Mouse (Mus musculus): ENCODE measurements at regions not wholly inside any gene's neighbourhood (a gene's known extent, or its start where the extent isn't known, plus 50 kb on each side); places are given as distances from the start of the nearest gene placed in this dataset.
A peak's percentile ranks its signal among the peaks of the same experiment; 100 is the strongest.

DNA sequence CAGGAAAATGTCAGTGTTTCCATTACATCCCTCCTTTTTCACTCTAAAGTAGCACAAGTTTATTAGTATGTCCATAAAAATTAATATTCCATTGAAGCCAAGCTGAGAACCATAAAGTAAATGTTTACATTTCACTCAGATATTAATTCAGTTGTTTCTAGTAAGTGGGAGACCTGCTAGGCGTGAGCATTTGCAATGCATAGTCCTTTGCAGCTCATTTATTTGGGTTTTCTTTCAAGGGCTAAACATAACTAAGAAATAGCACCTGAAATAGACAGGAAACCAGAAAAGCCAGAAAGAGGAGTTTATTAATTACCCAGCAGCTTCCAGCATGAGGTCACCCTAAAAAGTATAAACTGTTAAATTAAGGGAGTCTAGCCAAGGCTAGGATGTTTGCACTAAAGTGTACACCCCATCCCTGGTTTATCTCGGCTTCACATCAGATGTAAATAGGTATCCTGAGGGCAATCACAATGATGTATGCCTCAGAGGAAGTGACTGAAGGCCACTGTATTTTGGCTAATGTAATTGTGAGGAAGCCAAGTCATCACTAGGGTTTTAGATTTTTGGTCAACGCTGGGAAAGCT is 88.8 kb upstream of the Slc5a12 start:
- no peak for ATAC-seq (ENCODE audit: insufficient read depth, low FRiP score, low TSS enrichment)
- Histone ChIP-seq H3K9me3 (ENCODE audit: control insufficient read depth, low read length) (no peaks in the 10 kb centered on the region), H3K4me1 (ENCODE audit: control insufficient read depth, insufficient read depth, low read length) (no peaks in the 10 kb centered on the region), H3K9ac (ENCODE audit: low read length) (no peak overlapping the region), H3K36me3 (ENCODE audit: control insufficient read depth, insufficient read depth, low read length) (no peaks in the 10 kb centered on the region), H3K27me3 (ENCODE audit: control insufficient read depth, insufficient read depth, low read length) (no peaks in the 10 kb centered on the region), H3K27ac (ENCODE audit: low read depth, low read length) (no peak overlapping the region), H3K4me2 (ENCODE audit: low read depth) (no peak overlapping the region), H3K4me3 (ENCODE audit: low read depth, low read length) (no peak overlapping the region)
- WGBS = 86% methylated on average over 3 of the region's 3 CpGs
- DNase-seq (ENCODE audit: low spot score) = no peak

DNA sequence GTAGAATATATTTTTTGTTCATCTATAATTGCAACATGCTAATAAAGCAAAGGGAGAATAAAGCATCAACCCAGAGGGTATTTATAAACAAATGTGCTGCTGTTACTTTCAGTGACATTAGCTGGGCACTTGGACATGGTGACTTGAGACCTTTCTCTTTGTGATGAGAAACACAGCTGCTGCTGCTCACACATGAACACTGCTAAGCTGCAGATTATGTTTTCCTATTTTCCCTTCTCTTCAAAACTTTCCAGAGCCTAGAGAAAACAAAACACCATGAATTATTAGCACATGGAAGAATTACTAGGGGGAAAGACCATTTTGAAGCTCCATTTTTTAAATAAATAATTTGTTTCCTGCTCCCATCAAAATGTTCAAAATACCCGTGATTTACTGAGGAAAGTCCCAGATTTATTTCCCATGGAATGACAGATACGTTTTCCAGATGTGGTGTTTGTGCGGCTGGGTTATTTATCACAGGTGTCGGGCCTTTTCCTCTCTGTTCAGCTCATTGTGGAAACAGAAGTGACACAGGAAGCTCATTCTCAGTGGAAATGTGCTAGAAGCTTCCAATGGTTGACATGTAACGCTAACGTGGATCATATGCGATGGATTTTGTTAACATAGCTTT is 73.8 kb upstream of the Slc5a12 start:
- Histone ChIP-seq H3K9ac (ENCODE audit: low read length) (no peak overlapping the region), H3K4me1 (ENCODE audit: control insufficient read depth, insufficient read depth, low read length) (no peaks in the 10 kb centered on the region), H3K27me3 (ENCODE audit: control insufficient read depth, insufficient read depth, low read length) (no peaks in the 10 kb centered on the region), H3K4me2 (ENCODE audit: low read depth) (no peak overlapping the region), H3K9me3 (ENCODE audit: control insufficient read depth, low read length) (no peaks in the 10 kb centered on the region), H3K27ac (ENCODE audit: low read depth, low read length) (no peak overlapping the region), H3K4me3 (ENCODE audit: low read depth, low read length) (no peak overlapping the region), H3K36me3 (ENCODE audit: control insufficient read depth, insufficient read depth, low read length) (no peaks in the 10 kb centered on the region)
- no peak for ATAC-seq (ENCODE audit: insufficient read depth, low FRiP score, low TSS enrichment)
- DNase-seq (ENCODE audit: low spot score) = peak; percentile 11
- WGBS = 58% methylated on average over 7 of the region's 7 CpGs

DNA sequence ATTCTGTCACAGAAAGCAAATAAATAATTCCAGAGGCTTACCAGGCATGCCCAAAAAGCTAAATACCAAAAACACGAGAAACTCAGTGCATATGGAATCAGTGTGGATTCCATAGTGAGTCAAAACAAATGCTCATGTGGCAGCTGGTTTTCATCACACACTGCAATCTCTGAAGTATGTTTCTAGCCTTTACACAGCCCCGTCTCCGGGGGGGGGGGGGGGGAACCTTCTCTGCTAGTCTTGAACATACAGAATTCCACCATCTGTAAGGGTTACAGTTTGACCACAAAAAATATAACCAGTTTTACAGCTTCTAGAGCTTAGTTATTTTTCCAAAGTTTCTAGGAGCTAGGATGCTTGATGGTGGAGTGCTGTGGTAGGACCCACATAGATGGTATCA is 68.9 kb upstream of the Slc5a12 start:
- Histone ChIP-seq H3K9ac (ENCODE audit: low read length) (no peak overlapping the region), H3K9me3 (ENCODE audit: control insufficient read depth, low read length) (no peaks in the 10 kb centered on the region), H3K27me3 (ENCODE audit: control insufficient read depth, insufficient read depth, low read length) (no peaks in the 10 kb centered on the region), H3K4me2 (ENCODE audit: low read depth) (no peak overlapping the region), H3K27ac (ENCODE audit: low read depth, low read length) (no peak overlapping the region), H3K36me3 (ENCODE audit: control insufficient read depth, insufficient read depth, low read length) (no peaks in the 10 kb centered on the region), H3K4me3 (ENCODE audit: low read depth, low read length) (no peak overlapping the region), H3K4me1 (ENCODE audit: control insufficient read depth, insufficient read depth, low read length) (no peaks in the 10 kb centered on the region)
- 65% methylated on average over 3 of the region's 3 CpGs for WGBS
- DNase-seq (ENCODE audit: low spot score) (peak; percentile 13), ATAC-seq (ENCODE audit: insufficient read depth, low FRiP score, low TSS enrichment) (no peak)

DNA sequence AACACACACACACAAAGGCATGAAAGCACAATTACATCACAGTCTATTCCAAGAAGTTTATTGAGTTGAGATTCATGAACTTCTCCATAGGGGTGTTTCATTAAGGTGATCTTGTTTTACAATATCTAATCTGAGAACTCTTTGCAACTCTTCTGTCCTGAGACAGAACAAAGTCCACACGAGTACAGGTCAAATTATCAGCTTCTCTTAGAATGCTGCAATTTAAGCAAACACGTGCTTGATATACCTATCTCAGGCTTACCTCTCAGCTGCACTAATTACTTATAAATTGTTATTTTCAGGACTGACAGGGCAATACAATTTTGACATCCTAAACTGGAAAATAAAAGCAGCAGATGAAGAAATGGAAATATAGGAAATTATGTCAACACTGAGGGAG is 57.0 kb upstream of the Slc5a12 start:
- Histone ChIP-seq H3K4me1 (ENCODE audit: control insufficient read depth, insufficient read depth, low read length) (no peaks in the 10 kb centered on the region), H3K27ac (ENCODE audit: low read depth, low read length) (no peak overlapping the region), H3K4me3 (ENCODE audit: low read depth, low read length) (no peak overlapping the region), H3K27me3 (ENCODE audit: control insufficient read depth, insufficient read depth, low read length) (no peaks in the 10 kb centered on the region), H3K9me3 (ENCODE audit: control insufficient read depth, low read length) (no peaks in the 10 kb centered on the region), H3K9ac (ENCODE audit: low read length) (no peak overlapping the region), H3K4me2 (ENCODE audit: low read depth) (no peak overlapping the region), H3K36me3 (ENCODE audit: control insufficient read depth, insufficient read depth, low read length) (no peaks in the 10 kb centered on the region)
- WGBS = 85% methylated on average over 2 of the region's 2 CpGs
- ATAC-seq (ENCODE audit: insufficient read depth, low FRiP score, low TSS enrichment) (no peak), DNase-seq (ENCODE audit: low spot score) (no peak)

DNA sequence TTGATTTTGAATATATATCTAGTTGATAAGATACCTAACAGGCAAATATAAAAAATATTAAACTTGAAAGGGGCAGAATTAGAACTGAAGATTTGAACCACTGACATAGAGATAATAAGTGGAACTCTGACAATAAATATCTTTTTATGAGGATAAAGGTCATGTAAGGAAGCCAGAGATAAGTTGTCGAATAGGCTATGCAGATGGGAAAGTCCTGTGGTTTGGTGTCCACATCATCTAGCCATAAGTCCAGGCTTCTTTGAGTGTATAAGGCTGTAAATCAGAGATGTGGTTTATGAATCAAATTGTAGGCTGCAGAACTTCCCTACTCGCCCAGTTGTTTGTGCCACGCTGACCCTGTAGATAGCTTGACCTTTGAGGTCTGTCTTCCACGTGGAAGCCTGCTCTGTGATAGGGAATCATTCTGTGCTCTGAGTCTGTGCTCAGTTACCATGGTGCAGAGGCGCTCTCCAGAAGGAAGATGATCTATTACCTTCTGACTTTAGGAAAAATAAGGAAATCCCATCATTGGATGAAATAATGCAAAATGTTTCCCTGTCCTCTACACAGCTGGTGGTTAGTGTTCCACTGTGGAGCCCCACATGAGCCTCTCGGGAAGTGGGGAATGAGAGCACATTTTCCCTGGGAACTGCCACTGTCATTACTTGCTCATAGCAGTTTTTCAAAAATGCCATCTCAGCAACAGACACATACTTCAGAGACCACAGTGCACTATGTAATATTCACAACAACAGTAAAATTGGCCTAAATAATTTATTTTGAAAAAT is 56.3 kb upstream of the Slc5a12 start:
- H3K36me3 ChIP-seq (ENCODE audit: control insufficient read depth, insufficient read depth, low read length) = no peaks in the 10 kb centered on the region
- DNase-seq (ENCODE audit: low spot score) (no peak), ATAC-seq (ENCODE audit: insufficient read depth, low FRiP score, low TSS enrichment) (no peak)
- H3K27ac ChIP-seq (ENCODE audit: low read depth, low read length) = no peak overlapping the region
- no peaks in the 10 kb centered on the region for H3K4me1 ChIP-seq (ENCODE audit: control insufficient read depth, insufficient read depth, low read length)
- no peak overlapping the region for H3K9ac ChIP-seq (ENCODE audit: low read length)
- H3K9me3 ChIP-seq (ENCODE audit: control insufficient read depth, low read length) = no peaks in the 10 kb centered on the region
- 63% methylated on average over 6 of the region's 6 CpGs for WGBS
- no peak overlapping the region for H3K4me3 ChIP-seq (ENCODE audit: low read depth, low read length)
- H3K27me3 ChIP-seq (ENCODE audit: control insufficient read depth, insufficient read depth, low read length) = no peaks in the 10 kb centered on the region
- H3K4me2 ChIP-seq (ENCODE audit: low read depth) = no peak overlapping the region

DNA sequence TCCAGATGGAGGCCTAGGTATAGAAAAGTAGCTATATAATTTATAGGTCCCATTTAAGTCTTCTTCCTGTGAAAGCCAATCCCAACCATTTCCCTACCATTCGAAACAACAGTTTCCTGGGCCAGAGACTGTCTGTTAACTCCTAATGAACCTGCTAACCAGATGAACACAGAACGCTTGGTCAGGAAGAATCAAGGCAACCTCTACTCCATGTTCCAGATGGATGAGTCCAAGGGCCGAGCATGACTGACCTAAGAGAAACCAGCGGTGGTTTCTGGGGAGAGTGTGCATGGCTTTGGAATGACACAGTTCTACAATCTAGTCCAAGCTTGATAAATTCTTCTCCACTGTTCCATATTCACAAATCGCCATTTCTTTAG is 55.8 kb upstream of the Slc5a12 start:
- no peaks in the 10 kb centered on the region for H3K4me1 ChIP-seq (ENCODE audit: control insufficient read depth, insufficient read depth, low read length)
- no peak overlapping the region for H3K4me2 ChIP-seq (ENCODE audit: low read depth)
- ATAC-seq (ENCODE audit: insufficient read depth, low FRiP score, low TSS enrichment) (no peak), DNase-seq (ENCODE audit: low spot score) (no peak)
- H3K9me3 ChIP-seq (ENCODE audit: control insufficient read depth, low read length) = no peaks in the 10 kb centered on the region
- no peak overlapping the region for H3K9ac ChIP-seq (ENCODE audit: low read length)
- no peak overlapping the region for H3K27ac ChIP-seq (ENCODE audit: low read depth, low read length)
- H3K36me3 ChIP-seq (ENCODE audit: control insufficient read depth, insufficient read depth, low read length) = no peaks in the 10 kb centered on the region
- no peaks in the 10 kb centered on the region for H3K27me3 ChIP-seq (ENCODE audit: control insufficient read depth, insufficient read depth, low read length)
- no peak overlapping the region for H3K4me3 ChIP-seq (ENCODE audit: low read depth, low read length)
- WGBS = 85% methylated on average over 5 of the region's 5 CpGs
